Mouse (Mus musculus): ENCODE measurements around the gene Ctc1. TPM values are rescaled to one million over a fixed set of nuclear protein-coding genes. Genes with fewer than 3 reads are reported as not detected.

Gene Ctc1
- total RNA-seq, 1 experiment from 2014 or later = 24.2 TPM

GRCm38 (mm10) chr11:69070093-69070492 is 54.4 kb downstream of the Ctc1 start:
- DNase-seq = no peak

GRCm38 (mm10) chr11:69070590-69071222 is 55.0 kb downstream of the Ctc1 start, which contains the start of gene Tmem107:
TSS of gene Tmem107 (plus strand) at chr11:69070806.
- DNase-seq = peak; percentile 94

GRCm38 (mm10) chr11:69071262-69071661 is 55.6 kb downstream of the Ctc1 start:
- DNase-seq = peak; percentile 37

GRCm38 (mm10) chr11:69072234-69072633 is 56.5 kb downstream of the Ctc1 start:
- peak; percentile 3 for DNase-seq

- peak; percentile 6 for DNase-seq
Measured at GRCm38 (mm10) chr11:69072666-69073064, 57.0 kb downstream of the Ctc1 start.

GRCm38 (mm10) chr11:69073065-69073888 is 57.6 kb downstream of the Ctc1 start:
- peak; percentile 87 for DNase-seq

- DNase-seq = peak; percentile 24
Measured at GRCm38 (mm10) chr11:69073951-69074775, 58.5 kb downstream of the Ctc1 start.

- DNase-seq = no peak
Measured at GRCm38 (mm10) chr11:69074776-69075069, 59.0 kb downstream of the Ctc1 start.

- DNase-seq = peak; percentile 4
Measured at GRCm38 (mm10) chr11:69075764-69076479, 60.2 kb downstream of the Ctc1 start.

GRCm38 (mm10) chr11:69076572-69076971 is 60.9 kb downstream of the Ctc1 start:
- peak; percentile 64 for DNase-seq

GRCm38 (mm10) chr11:69077316-69077715 is 61.6 kb downstream of the Ctc1 start:
- peak; percentile 54 for DNase-seq

- peak; percentile 2 for DNase-seq
Measured at GRCm38 (mm10) chr11:69078041-69078440, 62.3 kb downstream of the Ctc1 start.

GRCm38 (mm10) chr11:69078805-69079438 is 63.2 kb downstream of the Ctc1 start:
- DNase-seq = peak; percentile 45

GRCm38 (mm10) chr11:69080102-69080854 is 64.6 kb downstream of the Ctc1 start:
- peak; percentile 3 for DNase-seq

GRCm38 (mm10) chr11:69080855-69081222 is 65.1 kb downstream of the Ctc1 start:
- DNase-seq = peak; percentile 15

- peak; percentile 2 for DNase-seq
Measured at GRCm38 (mm10) chr11:69081613-69082012, 65.9 kb downstream of the Ctc1 start.

GRCm38 (mm10) chr11:69085608-69086007 is 69.9 kb downstream of the Ctc1 start:
- DNase-seq = peak; percentile 2
